Mouse (Mus musculus) MEL (cell line): ENCODE results near the gene Slc2a4. TPM values are rescaled to one million over a fixed set of nuclear protein-coding genes. Genes with fewer than 3 reads are reported as not detected.

Source experiments
- DNase-seq: peaks from one replicate; pipeline ENCODE4 v3.0.0; 2011; ENCODE audit warnings: low read depth, low spot score
- H3K27ac ChIP-seq: 2 replicates; pipeline ENCODE4 v1.5.1; 2012; ENCODE audit warnings: low read depth, mild to moderate bottlenecking, control low read depth, low read length, moderate library complexity; ENCODE audit not compliant: control insufficient read depth
- H3K27me3 ChIP-seq, 2 experiments: fragments of 150-350 bp in 1 of 2; sonication (generic) in 1 of 2; 2 replicates each; pipeline ENCODE4 v1.6.1; 2012; ENCODE audit warnings: low read length in 2 of 2, mild to moderate bottlenecking in 2 of 2, improper control_type of control experiment in 1 of 2, moderate library complexity in 1 of 2; ENCODE audit not compliant: insufficient read depth in 2 of 2, control insufficient read depth in 1 of 2
- H3K36me3 ChIP-seq, 2 experiments: 2 replicates each; pipeline ENCODE4 v1.6.1; 2012 to 2014; ENCODE audit warnings: low read length in 2 of 2, improper control_type of control experiment in 1 of 2, inconsistent platforms in 1 of 2, mild to moderate bottlenecking in 1 of 2; ENCODE audit not compliant: insufficient read depth in 2 of 2, control insufficient read depth in 1 of 2
- H3K4me1 ChIP-seq, 2 experiments: fragments of 150-350 bp in 1 of 2; sonication (generic) in 1 of 2; 2 replicates each; pipeline ENCODE4 v1.6.1; 2012; ENCODE audit warnings: low read length in 2 of 2, improper control_type of control experiment in 1 of 2, mild to moderate bottlenecking in 1 of 2; ENCODE audit not compliant: insufficient read depth in 2 of 2, control insufficient read depth in 1 of 2
- H3K4me3 ChIP-seq, 2 experiments: fragments of 150-350 bp in 1 of 2; sonication (generic) in 1 of 2; 2 replicates each; pipeline ENCODE4 v1.5.1; 2012; ENCODE audit warnings: low read depth in 2 of 2, low read length in 2 of 2, mild to moderate bottlenecking in 2 of 2, moderate library complexity in 2 of 2, control low read depth in 1 of 2, improper control_type of control experiment in 1 of 2; ENCODE audit not compliant: control insufficient read depth in 1 of 2, insufficient read depth in 1 of 2
- H3K79me2 ChIP-seq: 2 replicates; pipeline ENCODE4 v1.6.1; 2012; ENCODE audit warnings: mild to moderate bottlenecking, low read length, moderate library complexity; ENCODE audit not compliant: control insufficient read depth, poor library complexity, insufficient read depth
- H3K9ac ChIP-seq: 2 replicates; pipeline ENCODE4 v1.6.1; 2012; ENCODE audit warnings: low read depth, mild to moderate bottlenecking, control low read depth, low read length, moderate library complexity; ENCODE audit not compliant: control insufficient read depth, poor library complexity, severe bottlenecking
- H3K9me3 ChIP-seq: fragments of 150-350 bp; sonication (generic); replicated peaks from 2 replicates; pipeline ENCODE4 v1.6.1; 2012; ENCODE audit warnings: mild to moderate bottlenecking, low read length, improper control_type of control experiment, moderate library complexity; ENCODE audit not compliant: insufficient read depth
- BHLHE40 ChIP-seq: IDR thresholded peaks from 2 replicates; pipeline ENCODE4 v1.6.1; 2012; ENCODE audit warnings: low read depth, mild to moderate bottlenecking, inconsistent platforms, low read length, improper control_type of control experiment, borderline replicate concordance
- GATA1 ChIP-seq: IDR thresholded peaks from 2 replicates; pipeline ENCODE4 v1.6.1; 2011; ENCODE audit warnings: low read depth, low read length, improper control_type of control experiment
- HCFC1 ChIP-seq: IDR thresholded peaks from 2 replicates; pipeline ENCODE4 v1.6.1; 2012; ENCODE audit warnings: low read depth, mild to moderate bottlenecking, inconsistent platforms, low read length, improper control_type of control experiment, moderate library complexity
- JUND ChIP-seq: IDR thresholded peaks from 2 replicates; pipeline ENCODE4 v1.6.1; 2011; ENCODE audit warnings: low read depth, mild to moderate bottlenecking, improper control_type of control experiment, low read length
- KAT2A ChIP-seq: conservative IDR thresholded peaks from 2 replicates; pipeline ENCODE4 v1.6.1; 2012; ENCODE audit warnings: low read depth, low read length, improper control_type of control experiment, inconsistent platforms
- MXI1 ChIP-seq: IDR thresholded peaks from 2 replicates; pipeline ENCODE4 v1.6.1; 2011; ENCODE audit warnings: mild to moderate bottlenecking, low read depth, low read length, improper control_type of control experiment
- MYC ChIP-seq: IDR thresholded peaks from 2 replicates; pipeline ENCODE4 v1.6.1; 2011; ENCODE audit warnings: low read depth, mild to moderate bottlenecking, low read length, improper control_type of control experiment, moderate library complexity
- POLR2AphosphoS5 ChIP-seq: IDR thresholded peaks from 2 replicates; pipeline ENCODE4 v1.6.1; 2012; ENCODE audit warnings: low read depth, borderline replicate concordance, mild to moderate bottlenecking, inconsistent platforms, low read length, moderate library complexity, mixed read lengths
- RCOR1 ChIP-seq: IDR thresholded peaks from 2 replicates; pipeline ENCODE4 v1.6.1; 2012; ENCODE audit warnings: low read depth, mild to moderate bottlenecking, inconsistent platforms, low read length, improper control_type of control experiment
- SIN3A ChIP-seq: IDR thresholded peaks from 2 replicates; pipeline ENCODE4 v1.6.1; 2012; ENCODE audit warnings: low read length, improper control_type of control experiment, inconsistent platforms
- SMC3 ChIP-seq: IDR thresholded peaks from 2 replicates; pipeline ENCODE4 v1.6.1; 2011; ENCODE audit warnings: low read depth, low read length, improper control_type of control experiment
- TAL1 ChIP-seq: IDR thresholded peaks from 2 replicates; pipeline ENCODE4 v1.6.1; 2012; ENCODE audit warnings: mild to moderate bottlenecking, inconsistent platforms, low read length, moderate library complexity, mixed read lengths
- ZC3H11A ChIP-seq: IDR thresholded peaks from 2 replicates; pipeline ENCODE4 v1.6.1; 2012; ENCODE audit warnings: low read depth, mild to moderate bottlenecking, inconsistent platforms, low read length, improper control_type of control experiment
- ZMIZ1 ChIP-seq: IDR thresholded peaks from 2 replicates; pipeline ENCODE4 v1.6.1; 2012; ENCODE audit warnings: low read depth, mild to moderate bottlenecking, inconsistent platforms, low read length, improper control_type of control experiment, moderate library complexity
- polyA plus RNA-seq, 2 experiments: library from polyadenylated mRNA; stranded (reverse) in 1 of 2; unstranded in 1 of 2; fragments of >175 nt in 1 of 2; fragments of >200 nt in 1 of 2; gene quantifications; 2 replicates each; pipeline versions ENCODE4 v1.2.1 to v1.2.4; 2012; ENCODE audit warnings: low replicate concordance in 2 of 2, low read depth in 1 of 2; ENCODE audit not compliant: insufficient read length in 2 of 2, insufficient read depth in 1 of 2, missing spikeins in 1 of 2
- total RNA-seq: library from RNA; depleted of rRNA; stranded (reverse); fragments of 300-350 nt; gene quantifications from 2 replicates; pipeline ENCODE4 v1.2.3, GENCODE M21; 2012

The Slc2a4 gene
- total and polyA plus RNA-seq, 3 experiments: 0.12 to 0.19 TPM; not detected in 1

- H3K9me3 ChIP-seq: no peaks in the 10 kb centered on the region
- H3K36me3 ChIP-seq: peaks cover 22 to 51% of the 10 kb centered on the region in 2 experiments
- TF ChIP-seq JUND: no peak
- no peak for TF ChIP-seq TAL1
- no peak for TF ChIP-seq HCFC1
- TF ChIP-seq MXI1: no peak
- no peak for TF ChIP-seq ZC3H11A
- no peak for TF ChIP-seq RCOR1
- no peak for TF ChIP-seq SMC3
- TF ChIP-seq KAT2A: no peak
- H3K79me2 ChIP-seq: peaks cover 48% of the 10 kb centered on the region
- H3K27ac ChIP-seq: peak overlapping the region; percentile 74
- no peaks in the 10 kb centered on the region for H3K27me3 ChIP-seq
- peak overlapping the region; percentile 77 for H3K9ac ChIP-seq
- H3K4me3 ChIP-seq: peak overlapping the region; percentile 58 to 78
- H3K4me1 ChIP-seq: peaks cover 4 to 53% of the 10 kb centered on the region in 2 experiments
- peak; percentile 61 for DNase-seq
Observed at GRCm38 (mm10) chr11:69914917-69915430, 33.0 kb downstream of the Slc2a4 start.

- Histone ChIP-seq H3K4me1 (peaks cover 4 to 51% of the 10 kb centered on the region in 2 experiments), H3K27ac (peak overlapping the region; percentile 74), H3K36me3 (peaks cover 19 to 50% of the 10 kb centered on the region in 2 experiments), H3K4me3 (peak overlapping the region; percentile 58 to 78), H3K9me3 (no peaks in the 10 kb centered on the region), H3K79me2 (peaks cover 42% of the 10 kb centered on the region), H3K27me3 (no peaks in the 10 kb centered on the region), H3K9ac (peak overlapping the region; percentile 77)
- DNase-seq: peak; percentile 87
- peak; percentile 76; the same call in 1 of the 2 replicates for TF ChIP-seq SIN3A
- no peak for TF ChIP-seq POLR2AphosphoS5
- no peak for TF ChIP-seq ZMIZ1
- no peak for TF ChIP-seq GATA1
- TF ChIP-seq MYC: no peak
- no peak for TF ChIP-seq BHLHE40
Observed at GRCm38 (mm10) chr11:69914372-69914764, 33.6 kb downstream of the Slc2a4 start.
